Mouse (Mus musculus): Measurements from ENCODE around the gene Mzt1.

The Mzt1 gene

DNA sequence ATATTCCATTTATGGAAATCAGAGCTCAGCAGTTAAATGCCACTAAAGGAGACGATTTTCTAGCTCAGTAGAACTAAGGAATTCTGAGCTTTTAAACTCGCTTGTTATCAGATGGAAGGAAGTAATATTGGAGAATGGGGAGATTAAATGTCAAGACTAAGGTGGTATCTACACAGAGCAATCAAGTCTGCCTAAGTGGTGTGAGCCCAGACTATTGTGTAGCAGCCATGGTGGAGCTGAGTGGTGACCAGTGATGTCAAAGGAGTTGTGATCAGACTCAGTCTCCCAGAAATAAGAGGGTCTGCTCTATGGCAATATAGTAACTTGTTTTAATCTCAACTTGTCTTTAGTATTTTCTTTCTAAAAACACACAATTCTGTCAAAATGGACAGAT is 35.0 kb downstream of the Mzt1 start:
- DNase-seq (ENCODE audit: low spot score): no peak

GRCm38 (mm10) chr14:99010224-99010919 is 35.6 kb downstream of the Mzt1 start:
- DNase-seq (ENCODE audit: low spot score): no peak

DNA sequence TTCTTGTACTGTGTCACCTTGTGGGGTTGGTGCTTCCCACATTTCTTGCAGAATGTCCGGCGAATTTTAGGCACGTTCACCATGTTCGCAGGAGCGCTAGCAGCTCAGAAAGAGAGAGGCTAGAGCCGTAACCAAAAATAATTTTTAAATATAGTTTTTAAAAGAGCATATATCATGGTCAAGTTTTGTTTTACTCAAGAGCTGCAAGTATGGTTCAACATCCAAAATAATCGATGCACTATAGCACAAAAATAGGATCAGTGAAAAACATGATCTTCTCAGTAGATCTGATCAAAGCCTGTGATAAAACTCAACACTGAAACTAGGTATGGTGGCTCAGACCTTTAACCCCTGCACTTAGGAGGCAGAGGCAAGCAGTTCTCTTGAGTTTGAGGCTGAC is 51.7 kb downstream of the Mzt1 start, which contains the start of gene Rpl36a-ps1:
TSS of gene Rpl36a-ps1 (minus strand) at position 101 of the 400 bp plus-strand sequence.
- no peak for DNase-seq (ENCODE audit: low spot score)

GRCm38 (mm10) chr14:98992482-98992881 is 53.5 kb downstream of the Mzt1 start:
- no peak for DNase-seq (ENCODE audit: low spot score)

DNA sequence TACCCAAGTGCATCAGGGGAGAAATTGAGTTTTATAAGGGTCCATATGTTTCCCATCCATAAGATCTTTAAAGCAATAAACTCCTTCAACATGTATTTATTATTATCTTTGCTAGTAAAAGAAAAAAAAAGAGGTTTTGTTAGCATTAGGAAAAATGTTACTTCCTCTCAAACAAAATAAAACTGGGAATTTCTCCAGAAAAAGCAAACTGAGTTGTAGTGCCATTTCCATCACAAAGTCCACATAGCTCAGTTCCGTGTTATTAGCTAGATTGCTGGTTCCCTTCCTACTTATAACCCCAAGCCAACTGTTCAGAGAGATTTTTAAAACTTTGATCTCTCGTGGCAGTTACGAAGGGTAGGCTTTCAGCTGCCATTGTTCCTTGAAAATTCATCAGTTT is 55.3 kb downstream of the Mzt1 start:
- no peak for DNase-seq (ENCODE audit: low spot score)

DNA sequence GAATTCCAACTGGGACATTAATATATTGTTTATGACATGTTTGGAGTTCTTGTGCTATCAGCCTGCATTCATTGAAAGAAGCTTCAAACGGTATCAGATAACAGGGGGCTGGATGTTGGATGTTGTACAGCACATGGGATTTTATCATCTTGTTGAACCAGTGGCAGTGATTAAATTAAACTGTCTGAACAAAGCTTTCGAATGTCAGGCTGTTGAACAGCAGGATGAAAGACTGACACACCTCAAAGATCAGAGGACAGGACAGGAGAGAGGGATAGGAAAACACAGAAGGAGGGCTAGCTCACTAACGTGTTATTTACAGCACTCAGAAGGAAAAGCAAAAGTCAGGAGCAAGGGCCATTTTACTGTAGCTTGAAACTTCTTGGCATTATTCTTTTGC is 56.1 kb downstream of the Mzt1 start:
- no peak for DNase-seq (ENCODE audit: low spot score)
